Comparison of ENCODE assay signal across 14 mouse cellular contexts in the genomic region with DNA sequence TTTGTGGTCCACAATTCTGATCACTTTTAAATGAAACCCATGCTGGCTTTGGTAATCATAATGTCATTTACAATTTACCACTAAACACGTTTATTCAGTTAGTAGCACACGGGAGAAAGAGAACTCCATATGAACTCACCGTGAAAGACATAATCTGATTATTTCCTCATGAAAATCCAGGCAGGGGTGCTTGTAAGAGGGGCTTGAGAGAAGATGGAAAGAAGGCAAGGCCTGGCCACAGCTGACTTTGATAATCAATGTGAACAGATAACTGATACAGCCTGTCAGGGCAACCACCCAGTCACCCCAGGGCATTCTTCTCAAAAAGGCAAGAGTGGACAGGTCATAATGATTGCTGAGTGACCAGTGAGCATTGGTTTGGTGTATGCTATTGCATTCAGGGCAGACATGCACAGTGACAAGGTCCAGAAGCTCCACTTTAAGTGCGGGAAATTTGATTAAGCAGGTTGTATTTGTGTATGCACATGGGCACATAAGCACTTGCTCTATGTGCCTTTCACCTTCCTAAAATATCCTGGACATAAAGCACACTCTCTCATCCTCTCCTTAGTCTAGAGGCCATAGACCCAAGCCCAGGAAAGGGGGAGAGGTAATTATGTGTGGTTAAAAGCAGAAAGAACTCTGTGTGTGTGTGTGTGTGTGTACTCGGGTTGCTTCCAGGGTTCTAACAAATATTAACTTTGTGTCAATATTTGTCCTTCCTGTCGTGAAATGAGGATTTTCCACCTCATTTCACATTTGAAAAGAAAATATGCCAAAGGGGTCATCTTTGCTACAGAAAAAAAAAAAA.
DNase-seq lines count a peak whose midpoint lies in the region; ATAC-seq lines count a peak whose summit lies in the region.
"Had no signal": no experiment of that assay in that cellular context is flagged by ENCODE, and none has a peak within 500 bp of the region (broad histone marks: within the 10 kb centered on the region; RNA-seq: fewer than 3 reads in every experiment).

No protein-coding gene starts in this region.

- peak; percentile 10 for DNase-seq in hindbrain, embryonic 11.5 days (ENCODE audit: low spot score)
- DNase-seq in retina, embryonic 14.5 days (ENCODE audit: low spot score) = peak; percentile 34
- DNase-seq: cerebellum, adult 11 months; gastrocnemius, postnatal 36 days; lung, adult 18-20 months; right cerebral cortex, postnatal 4 days had no signal

- no peak overlapping the region for H3K27ac ChIP-seq in hindbrain, embryonic 11.5 days (ENCODE audit: low read depth, low read length)
- no peak overlapping the region for H3K27ac ChIP-seq in hindbrain, embryonic 12.5 days
- no peak overlapping the region for H3K27ac ChIP-seq in midbrain, embryonic 12.5 days (replicated peaks)
- no peak overlapping the region for H3K27ac ChIP-seq in midbrain, embryonic 16.5 days (ENCODE audit: low read length)
- H3K27ac ChIP-seq in intestine, embryonic 16.5 days (ENCODE audit: low read length) = no peak overlapping the region
- no peak overlapping the region for H3K27ac ChIP-seq in forebrain, embryonic 16.5 days (ENCODE audit: low read length)
- H3K27ac ChIP-seq: hindbrain, embryonic 13.5 days had no signal

- H3K4me1 ChIP-seq in hindbrain, embryonic 11.5 days (replicated peaks; ENCODE audit: control insufficient read depth, insufficient read depth, low read length) = no peaks in the 10 kb centered on the region
- peaks cover 7% of the 10 kb centered on the region; the same call in 1 of the 2 replicates for H3K4me1 ChIP-seq in hindbrain, embryonic 12.5 days
- no peaks in the 10 kb centered on the region for H3K4me1 ChIP-seq in midbrain, embryonic 12.5 days
- H3K4me1 ChIP-seq in midbrain, embryonic 16.5 days (ENCODE audit: control insufficient read depth, insufficient read depth, low read length) = no peaks in the 10 kb centered on the region
- H3K4me1 ChIP-seq in intestine, embryonic 16.5 days (ENCODE audit: control insufficient read depth, insufficient read depth, low read length) = no peaks in the 10 kb centered on the region
- H3K4me1 ChIP-seq in forebrain, embryonic 16.5 days (replicated peaks; ENCODE audit: control insufficient read depth, insufficient read depth, low read length) = no peaks in the 10 kb centered on the region
- H3K4me1 ChIP-seq: heart, embryonic 12.5 days had no signal

- no peaks in the 10 kb centered on the region for H3K9me3 ChIP-seq in hindbrain, embryonic 11.5 days (ENCODE audit: control insufficient read depth, low read length)
- H3K9me3 ChIP-seq in hindbrain, embryonic 12.5 days (replicated peaks) = no peaks in the 10 kb centered on the region
- no peaks in the 10 kb centered on the region for H3K9me3 ChIP-seq in midbrain, embryonic 12.5 days
- H3K9me3 ChIP-seq in midbrain, embryonic 16.5 days (replicated peaks; ENCODE audit: control insufficient read depth, low read length, poor library complexity, severe bottlenecking) = no peaks in the 10 kb centered on the region
- H3K9me3 ChIP-seq in intestine, embryonic 16.5 days (ENCODE audit: control insufficient read depth, low read length) = no peaks in the 10 kb centered on the region
- H3K9me3 ChIP-seq in forebrain, embryonic 16.5 days (ENCODE audit: control insufficient read depth, low read length) = no peaks in the 10 kb centered on the region
- H3K9me3 ChIP-seq: heart, embryonic 12.5 days; hindbrain, embryonic 13.5 days had no signal

- H3K36me3 ChIP-seq in hindbrain, embryonic 11.5 days (ENCODE audit: control insufficient read depth, insufficient read depth, low read length) = no peaks in the 10 kb centered on the region
- no peaks in the 10 kb centered on the region for H3K36me3 ChIP-seq in hindbrain, embryonic 12.5 days
- H3K36me3 ChIP-seq in midbrain, embryonic 12.5 days = no peaks in the 10 kb centered on the region
- H3K36me3 ChIP-seq in midbrain, embryonic 16.5 days (ENCODE audit: control insufficient read depth, insufficient read depth, low read length) = no peaks in the 10 kb centered on the region
- no peaks in the 10 kb centered on the region for H3K36me3 ChIP-seq in intestine, embryonic 16.5 days (ENCODE audit: control insufficient read depth, insufficient read depth, low read length)
- H3K36me3 ChIP-seq in forebrain, embryonic 16.5 days (ENCODE audit: control insufficient read depth, insufficient read depth) = no peaks in the 10 kb centered on the region
- H3K36me3 ChIP-seq: heart, embryonic 12.5 days; hindbrain, embryonic 13.5 days had no signal

- WGBS in hindbrain, embryonic 11.5 days = 60% methylated on average over 6 of the region's 6 CpGs
- 46% methylated on average over 6 of the region's 6 CpGs for WGBS in hindbrain, embryonic 12.5 days
- WGBS in midbrain, embryonic 12.5 days = 43% methylated on average over 6 of the region's 6 CpGs
- 42% methylated on average over 6 of the region's 6 CpGs for WGBS in midbrain, embryonic 16.5 days
- 52% methylated on average over 6 of the region's 6 CpGs for WGBS in intestine, embryonic 16.5 days
- WGBS in forebrain, embryonic 16.5 days = 49% methylated on average over 6 of the region's 6 CpGs

- H3K27me3 ChIP-seq in hindbrain, embryonic 11.5 days (ENCODE audit: control insufficient read depth, insufficient read depth, low read length) = no peaks in the 10 kb centered on the region
- H3K27me3 ChIP-seq in hindbrain, embryonic 12.5 days = 0 out of 2 replicates have a peak, but pooled peaks cover under 1% of the 10 kb centered on the region
- peaks cover 14% of the 10 kb centered on the region for H3K27me3 ChIP-seq in midbrain, embryonic 12.5 days
- no peaks in the 10 kb centered on the region; the same call in 1 of the 2 replicates for H3K27me3 ChIP-seq in midbrain, embryonic 16.5 days (ENCODE audit: control insufficient read depth, insufficient read depth, low read depth, low read length)
- no peaks in the 10 kb centered on the region for H3K27me3 ChIP-seq in intestine, embryonic 16.5 days (replicated peaks; ENCODE audit: control insufficient read depth, insufficient read depth, low read length)
- H3K27me3 ChIP-seq in forebrain, embryonic 16.5 days (replicated peaks; ENCODE audit: control insufficient read depth, insufficient read depth, low read length) = no peaks in the 10 kb centered on the region
- H3K27me3 ChIP-seq: heart, embryonic 12.5 days; hindbrain, embryonic 13.5 days had no signal

- no peak overlapping the region for H3K4me3 ChIP-seq in hindbrain, embryonic 11.5 days (ENCODE audit: low read depth, low read length)
- H3K4me3 ChIP-seq in hindbrain, embryonic 12.5 days = no peak overlapping the region
- H3K4me3 ChIP-seq in midbrain, embryonic 12.5 days = no peak overlapping the region
- H3K4me3 ChIP-seq in midbrain, embryonic 16.5 days (ENCODE audit: low read depth, low read length) = no peak overlapping the region
- H3K4me3 ChIP-seq in intestine, embryonic 16.5 days (ENCODE audit: low read length) = no peak overlapping the region
- H3K4me3 ChIP-seq in forebrain, embryonic 16.5 days (replicated peaks; ENCODE audit: low read length) = no peak overlapping the region
- H3K4me3 ChIP-seq: heart, embryonic 12.5 days; hindbrain, embryonic 13.5 days had no signal

- peak; percentile 38; the same call in 1 of the 2 replicates for ATAC-seq in hindbrain, embryonic 11.5 days (ENCODE audit: low FRiP score)
- ATAC-seq in hindbrain, embryonic 12.5 days (ENCODE audit: low FRiP score) = no peak
- peak; percentile 23; the same call in 1 of the 2 replicates for ATAC-seq in midbrain, embryonic 12.5 days (ENCODE audit: low FRiP score, low read depth)
- no peak for ATAC-seq in midbrain, embryonic 16.5 days
- ATAC-seq in intestine, embryonic 16.5 days = peak; percentile 59; the same call in 1 of the 2 replicates
- ATAC-seq in forebrain, embryonic 16.5 days = no peak
- no peak for ATAC-seq in megakaryocyte, adult 5-6 weeks (ENCODE audit: poor library complexity, severe bottlenecking)

- no peak overlapping the region for H3K4me2 ChIP-seq in hindbrain, embryonic 11.5 days (replicated peaks; ENCODE audit: low read depth, low read length)
- H3K4me2 ChIP-seq in hindbrain, embryonic 12.5 days (replicated peaks) = no peak overlapping the region
- H3K4me2 ChIP-seq in midbrain, embryonic 12.5 days (replicated peaks) = no peak overlapping the region
- H3K4me2 ChIP-seq in midbrain, embryonic 16.5 days (ENCODE audit: low read length) = no peak overlapping the region
- H3K4me2 ChIP-seq in intestine, embryonic 16.5 days (ENCODE audit: low read depth, low read length) = no peak overlapping the region
- no peak overlapping the region for H3K4me2 ChIP-seq in forebrain, embryonic 16.5 days (ENCODE audit: low read length)
- H3K4me2 ChIP-seq: heart, embryonic 12.5 days; hindbrain, embryonic 13.5 days had no signal

- H3K9ac ChIP-seq in hindbrain, embryonic 11.5 days (ENCODE audit: low read depth, low read length) = no peak overlapping the region
- no peak overlapping the region for H3K9ac ChIP-seq in hindbrain, embryonic 12.5 days
- H3K9ac ChIP-seq in midbrain, embryonic 12.5 days (replicated peaks) = no peak overlapping the region
- no peak overlapping the region for H3K9ac ChIP-seq in midbrain, embryonic 16.5 days (ENCODE audit: low read depth, low read length)
- no peak overlapping the region for H3K9ac ChIP-seq in intestine, embryonic 16.5 days (ENCODE audit: low read depth, low read length)
- no peak overlapping the region for H3K9ac ChIP-seq in forebrain, embryonic 16.5 days (replicated peaks; ENCODE audit: low read depth, low read length)
- H3K9ac ChIP-seq: heart, embryonic 12.5 days; hindbrain, embryonic 13.5 days had no signal

Comparison
In these comparisons a context has a peak if more than half of its experiments do, and no peak if none do; other contexts are left out.
1. ATAC-seq: peak in hindbrain, embryonic 11.5 days (single experiment), midbrain, embryonic 12.5 days (single experiment) and intestine, embryonic 16.5 days (single experiment); none in hindbrain, embryonic 12.5 days (single experiment), midbrain, embryonic 16.5 days (single experiment), forebrain, embryonic 16.5 days (single experiment) and megakaryocyte, adult 5-6 weeks (single experiment).